Mouse (Mus musculus) left cerebral cortex, adult 2 months (tissue): Measurements from ENCODE around the gene Trak1. TPM values are rescaled to one million over a fixed set of nuclear protein-coding genes. Genes with fewer than 3 reads are reported as not detected.

ENCODE experiments used
- DNase-seq, 2 experiments: peaks; one replicate each; pipeline ENCODE4 v3.0.0; 2021 to 2022; ENCODE audit warnings: low spot score in 2 of 2, mixed read lengths in 1 of 2; ENCODE audit errors: extremely low spot score in 1 of 2
- H3K27ac ChIP-seq: fragments of 200-600 bp; 2 replicates; pipeline ENCODE4 v1.8.1; 2022
- H3K4me3 ChIP-seq: fragments of 200-600 bp; 2 replicates; pipeline ENCODE4 v1.8.1; 2022
- CTCF ChIP-seq: fragments of 200-600 bp; IDR thresholded peaks from 2 replicates; pipeline ENCODE4 v1.8.1; 2022; ENCODE audit warnings: antibody characterized with exemption, mild to moderate bottlenecking, moderate library complexity
- intact Hi-C: fragments of 180-260 bp; cut with DNase I; formaldehyde crosslinking; loops from one replicate; pipeline ENCODE4 v1.15.1; 2025
- total RNA-seq, 2 experiments: library from RNA; stranded (reverse); gene quantifications; 2 replicates each; pipeline ENCODE4 v1.2.3; 2021

The Trak1 gene
- total RNA-seq, 2 experiments from 2014 or later = 247 to 298 TPM

DNA sequence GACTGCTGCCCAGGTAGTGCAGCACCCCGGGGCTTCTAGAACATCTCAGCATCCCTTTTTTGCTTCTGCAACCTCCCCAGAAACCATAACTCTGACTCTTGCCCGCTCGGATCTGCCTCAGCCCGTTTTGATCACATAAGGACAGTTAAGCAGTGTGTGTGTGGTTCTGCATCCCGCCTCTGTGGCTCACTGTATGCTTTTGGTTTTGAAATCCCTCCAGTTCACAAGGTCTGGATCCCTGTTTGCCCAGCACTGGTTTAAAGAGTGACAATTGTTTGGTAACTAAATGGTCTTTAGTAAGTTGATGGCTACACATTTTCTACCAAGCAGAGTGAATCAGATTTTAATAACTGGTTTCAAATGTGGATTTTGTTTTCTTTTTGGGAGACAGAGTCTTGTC, 119.2 kb downstream of the Trak1 start:
- no peak for DNase-seq
- intact Hi-C loops = no loop called here
- no peak for TF ChIP-seq CTCF
- Histone ChIP-seq H3K4me3 (no peak overlapping the region), H3K27ac (no peak overlapping the region)

DNA sequence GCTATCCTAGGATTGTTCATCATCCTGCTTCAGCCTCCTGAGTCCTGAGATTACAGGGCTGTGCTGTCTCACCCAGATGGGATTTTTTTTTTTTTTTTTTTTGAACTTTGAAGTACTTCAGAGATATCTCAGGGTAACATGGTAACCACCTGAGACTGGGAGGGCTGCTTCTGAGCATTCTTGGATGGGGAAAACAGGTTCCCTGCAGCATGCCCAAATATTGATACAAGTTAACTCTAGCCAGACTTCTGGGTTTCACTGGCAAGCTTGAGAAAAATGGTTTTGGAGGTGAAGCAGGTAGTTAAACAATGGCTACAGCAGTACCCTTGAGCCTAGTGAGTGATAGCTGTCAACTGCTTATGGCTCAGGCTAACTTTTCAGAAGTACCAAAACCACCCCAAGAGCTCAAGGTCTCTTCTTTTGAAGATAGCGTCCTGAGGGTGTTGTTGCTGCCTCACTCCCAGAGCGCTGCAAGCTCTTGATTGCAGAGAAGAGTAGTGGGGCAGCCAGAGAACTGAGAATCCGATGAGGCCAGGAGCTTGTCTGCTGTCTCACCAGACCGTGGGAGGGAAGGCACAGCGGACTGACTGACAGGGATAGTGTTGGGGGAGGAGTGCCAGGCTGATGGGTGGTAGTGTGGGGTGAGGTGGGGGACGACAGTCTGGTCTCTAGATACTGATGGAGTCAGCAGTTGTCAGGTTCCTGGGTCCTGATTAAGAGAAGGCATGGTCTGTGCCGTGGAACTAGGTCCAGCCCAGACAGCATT, 119.8 kb downstream of the Trak1 start:
- Histone ChIP-seq H3K4me3 (no peak overlapping the region), H3K27ac (no peak overlapping the region)
- peak in 1 of 2 experiments; percentile 32 for DNase-seq
- intact Hi-C loops = no loop called here
- no peak for TF ChIP-seq CTCF

DNA sequence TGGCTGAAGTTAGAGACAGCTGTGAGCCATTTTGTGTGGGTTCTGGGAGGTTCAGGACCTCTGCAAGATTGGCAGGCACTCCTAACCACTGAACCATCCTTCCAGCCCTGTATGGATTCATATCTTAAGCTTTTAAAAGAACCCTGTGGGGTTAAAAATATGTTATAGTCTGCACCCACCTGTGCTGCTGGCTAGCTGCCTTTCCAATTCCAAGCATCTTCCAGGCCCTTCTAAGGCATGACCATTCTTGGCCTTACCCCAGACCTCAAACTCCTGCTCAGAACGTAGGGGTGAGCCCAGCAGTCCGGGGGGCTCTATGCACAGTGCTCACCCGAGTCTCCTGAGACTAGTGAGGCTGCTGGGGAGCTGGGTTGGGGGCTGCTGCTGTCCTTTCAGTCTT, 121.7 kb downstream of the Trak1 start:
- TF ChIP-seq CTCF = no peak

DNA sequence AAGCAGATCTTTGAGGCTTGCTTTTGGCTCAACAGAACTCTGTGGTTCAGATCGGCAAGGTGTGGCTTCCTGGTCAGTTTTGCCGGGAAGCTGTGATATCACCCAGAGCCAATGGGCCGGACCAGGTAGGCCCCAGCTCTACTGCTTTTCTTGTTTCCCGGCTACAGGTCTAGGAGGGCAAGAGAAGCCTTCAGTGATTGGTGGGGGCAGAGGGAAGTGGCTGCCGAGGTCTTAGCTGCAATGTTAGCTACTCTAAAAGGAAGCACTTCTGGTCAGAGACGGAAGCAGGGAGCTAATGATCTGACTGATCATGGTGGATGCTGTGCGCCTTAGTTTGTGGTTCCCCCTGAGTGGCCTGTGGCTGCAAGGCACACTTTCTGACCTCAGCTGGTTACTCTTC, 122.3 kb downstream of the Trak1 start:
- no peak for DNase-seq
- TF ChIP-seq CTCF = no peak
- intact Hi-C loops = no loop called here
- Histone ChIP-seq H3K4me3 (no peak overlapping the region), H3K27ac (no peak overlapping the region)

More for the DNA sequence above, 121.7 kb downstream of the Trak1 start:
- Histone ChIP-seq H3K4me3 (no peak overlapping the region), H3K27ac (no peak overlapping the region)
- intact Hi-C loops = no loop called here
- no peak for DNase-seq

DNA sequence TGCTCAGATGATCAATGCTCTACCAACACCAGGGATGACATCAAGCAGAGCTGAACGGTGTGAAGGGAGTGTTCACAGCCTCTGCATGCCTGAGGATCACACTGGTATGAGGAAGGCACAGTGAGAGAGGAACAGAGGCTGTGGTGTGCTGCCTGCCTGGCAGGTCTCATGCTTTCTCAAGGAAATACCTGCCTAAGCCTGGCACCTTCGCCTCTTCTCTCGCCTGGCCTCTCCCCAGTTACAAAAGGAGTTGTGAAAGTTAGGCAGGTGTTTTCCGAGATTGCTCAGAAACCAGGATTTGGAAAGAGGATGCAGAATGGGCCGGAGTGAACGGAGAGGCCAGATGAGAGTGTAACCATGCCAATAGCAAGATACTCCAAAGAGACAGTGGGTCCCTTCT, 123.5 kb downstream of the Trak1 start:
- H3K27ac ChIP-seq = no peak overlapping the region
- intact Hi-C loops = no loop called here
- no peak for TF ChIP-seq CTCF
- no peak for DNase-seq
- no peak overlapping the region for H3K4me3 ChIP-seq

DNA sequence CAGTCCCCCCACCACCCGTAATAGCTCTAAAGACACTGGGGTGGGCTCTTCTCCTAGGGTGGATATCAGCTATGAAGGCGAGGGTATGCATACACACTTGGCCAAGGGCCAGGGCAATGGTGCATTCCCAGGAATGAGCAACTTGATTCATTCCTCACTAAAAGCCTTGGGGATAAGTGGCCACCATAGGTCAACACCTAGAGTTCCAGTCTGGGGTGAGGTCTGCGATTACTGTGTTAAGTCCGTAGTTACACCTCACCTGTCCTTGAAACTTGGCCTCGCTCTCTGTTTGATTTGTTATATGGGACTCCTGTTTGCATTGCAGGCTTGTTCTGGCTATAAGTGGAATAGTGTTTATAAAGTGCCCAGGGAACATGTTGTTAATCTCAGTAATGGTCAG, 125.1 kb downstream of the Trak1 start:
- intact Hi-C loops = no loop called here

DNA sequence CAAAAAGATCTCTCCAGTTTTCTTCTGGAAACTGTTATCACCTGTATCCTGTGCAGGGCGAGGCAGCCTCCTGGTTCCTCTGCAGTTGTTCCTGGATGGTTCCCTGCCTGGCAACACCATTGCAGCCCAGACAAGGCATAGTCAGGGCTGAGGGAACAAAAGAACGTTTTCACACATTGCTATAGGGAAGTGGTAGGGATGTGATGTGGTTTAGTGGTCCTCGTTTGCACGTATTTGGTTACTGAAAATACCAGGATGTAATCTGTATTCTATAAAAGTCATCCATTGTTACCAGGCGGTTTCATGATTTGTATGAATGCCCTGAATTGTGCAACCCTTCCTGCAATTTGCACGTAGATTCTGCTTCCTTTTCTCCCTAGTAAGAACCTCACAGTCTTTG, 126.3 kb downstream of the Trak1 start:
- no peak for TF ChIP-seq CTCF
- intact Hi-C loops = no loop called here
- DNase-seq = no peak
- Histone ChIP-seq H3K4me3 (no peak overlapping the region), H3K27ac (no peak overlapping the region)

More for the DNA sequence above, 125.1 kb downstream of the Trak1 start:
- no peak overlapping the region for H3K27ac ChIP-seq
- no peak for DNase-seq
- TF ChIP-seq CTCF = no peak
- H3K4me3 ChIP-seq = no peak overlapping the region

DNA sequence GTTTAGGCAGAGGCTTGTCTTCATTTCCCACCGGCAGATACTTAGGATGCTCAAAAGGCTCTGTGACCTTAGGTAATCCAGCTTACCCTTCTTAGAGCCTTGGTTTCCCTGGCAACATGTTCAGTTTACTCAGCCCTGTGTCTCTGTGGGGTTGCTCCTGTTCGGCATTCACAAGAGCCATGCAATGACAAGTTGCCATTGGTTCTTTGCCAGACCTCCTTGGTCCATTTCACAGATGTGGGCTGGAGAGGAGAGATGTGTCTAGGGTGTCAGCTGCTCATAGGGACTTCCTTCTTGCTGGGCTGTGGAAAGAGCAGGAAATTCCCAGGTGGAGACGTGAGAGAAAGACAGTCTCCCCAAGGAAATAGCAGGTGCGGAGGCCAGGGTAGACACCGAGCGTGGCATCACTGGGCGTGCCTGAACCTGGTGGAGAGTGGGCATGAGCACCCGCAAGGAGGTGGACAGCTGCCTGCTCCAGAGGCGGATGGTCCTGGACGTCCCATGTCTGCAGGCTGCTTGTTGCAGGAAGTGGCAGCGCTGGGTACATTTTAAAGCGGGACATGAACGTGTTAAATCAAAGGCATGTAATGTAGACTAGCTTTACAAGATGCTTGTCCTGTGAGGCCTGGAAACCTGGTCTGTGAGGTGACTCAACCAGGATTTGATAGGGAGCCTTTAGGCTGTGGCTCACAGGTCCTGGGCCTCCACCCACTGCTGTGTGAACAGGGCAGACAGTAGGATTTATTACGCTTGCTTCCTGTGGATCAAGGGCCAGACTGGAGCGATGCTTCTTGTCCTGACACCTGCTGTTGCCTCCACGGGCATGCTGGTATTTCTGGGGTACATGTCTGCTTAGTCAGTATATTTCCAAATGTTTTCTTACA, 127.2 kb downstream of the Trak1 start:
- TF ChIP-seq CTCF = no peak
- Histone ChIP-seq H3K27ac (no peak overlapping the region), H3K4me3 (no peak overlapping the region)
- intact Hi-C loops = no loop called here
- no peak for DNase-seq

DNA sequence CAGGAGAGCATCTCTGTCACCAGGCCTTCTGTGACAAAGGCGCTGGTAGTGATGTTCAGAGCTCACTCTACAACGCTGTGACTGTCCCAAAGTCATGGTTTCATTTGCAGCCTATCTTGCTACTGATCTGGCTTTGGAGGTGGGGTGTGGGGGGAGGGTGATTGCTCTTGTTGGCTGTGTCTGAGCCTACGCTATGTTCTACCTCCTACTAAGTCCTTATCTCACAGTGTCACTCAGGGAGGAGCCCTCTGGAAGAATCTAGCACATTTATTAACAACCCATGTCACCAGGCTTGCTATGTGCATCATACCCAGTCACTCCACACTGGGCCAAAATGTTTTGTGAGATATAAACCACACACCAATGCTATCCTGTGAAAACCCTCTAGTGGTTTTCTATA, 129.1 kb downstream of the Trak1 start:
- intact Hi-C loops = no loop called here
- Histone ChIP-seq H3K4me3 (no peak overlapping the region), H3K27ac (no peak overlapping the region)
- no peak for DNase-seq
- no peak for TF ChIP-seq CTCF

DNA sequence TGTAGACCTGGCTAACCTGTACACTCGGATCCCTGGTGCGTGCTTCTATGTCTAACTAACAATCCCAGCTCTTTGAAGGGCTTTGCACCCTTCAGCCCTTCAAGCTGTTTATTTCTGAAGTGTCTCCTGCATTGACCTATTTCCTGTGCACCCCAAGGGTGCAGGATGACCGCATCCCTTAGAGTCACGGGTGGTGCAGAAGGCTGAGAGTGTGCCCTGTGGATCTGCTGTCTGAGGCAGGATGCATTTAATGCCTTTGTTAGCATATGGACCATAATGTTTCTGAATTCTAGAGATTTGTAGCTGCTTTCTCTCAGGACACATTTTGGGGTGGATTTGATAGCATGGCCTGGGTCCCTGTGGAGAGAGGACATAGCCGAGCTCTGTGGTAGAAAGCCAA, 129.6 kb downstream of the Trak1 start:
- no peak overlapping the region for H3K27ac ChIP-seq
- intact Hi-C loops = no loop called here
- no peak for TF ChIP-seq CTCF
- no peak overlapping the region for H3K4me3 ChIP-seq
- no peak for DNase-seq

DNA sequence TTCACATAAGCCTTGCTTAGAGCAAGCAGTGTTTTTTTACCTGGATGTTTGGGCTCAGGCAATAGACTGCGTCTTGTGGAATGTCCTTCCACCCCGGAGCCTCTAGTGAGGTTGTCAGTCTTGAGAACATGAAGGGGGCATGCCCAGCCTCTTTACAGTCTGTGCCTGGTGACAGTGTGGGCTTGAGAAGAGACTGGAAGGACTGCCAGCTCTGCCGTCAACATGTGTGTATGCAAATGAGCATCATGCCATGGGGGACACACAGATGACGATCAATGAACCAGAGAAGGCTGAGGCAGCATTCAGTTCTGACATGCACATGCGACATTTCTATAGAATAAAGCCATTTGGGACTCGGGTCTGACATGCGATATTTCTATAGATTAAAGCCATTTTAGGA, 132.3 kb downstream of the Trak1 start:
- H3K4me3 ChIP-seq = no peak overlapping the region
- H3K27ac ChIP-seq = no peak overlapping the region
- DNase-seq = no peak
- TF ChIP-seq CTCF = no peak
- intact Hi-C loops = no loop called here

DNA sequence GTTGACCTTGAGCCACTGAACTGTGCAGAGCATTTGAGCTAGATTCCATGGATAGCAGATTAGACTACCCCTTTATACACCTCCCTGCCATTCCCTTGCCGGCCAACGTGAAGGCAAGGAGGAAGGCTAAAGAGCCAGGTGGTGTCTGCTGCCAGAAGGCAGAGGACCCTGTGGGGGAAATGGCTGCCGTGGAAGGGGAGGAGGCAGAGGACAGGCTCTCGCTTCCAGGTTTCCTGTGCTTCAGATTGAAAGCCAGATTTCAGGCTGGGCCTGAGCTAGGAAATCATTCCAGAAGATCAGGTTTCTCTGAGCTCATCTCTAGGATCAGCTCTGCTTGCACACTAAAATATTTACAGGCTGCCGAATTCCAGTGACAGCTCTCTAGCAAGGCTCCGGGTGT, 133.1 kb downstream of the Trak1 start:
- H3K4me3 ChIP-seq = no peak overlapping the region
- no peak for TF ChIP-seq CTCF
- H3K27ac ChIP-seq = peak overlapping the region; percentile 59; the same call in 1 of the 2 replicates
- intact Hi-C loops = no loop called here
- DNase-seq = no peak
